Mouse (Mus musculus) cerebellum, adult 11-12 months (tissue): Measurements from ENCODE around the gene Cdc42ep2.

Source experiments
- DNase-seq: peaks from one replicate; pipeline ENCODE4 v3.0.0; 2022

Cdc42ep2 gene

GRCm38 (mm10) chr19:5940173-5940572 lies 15.6 kb upstream of the Cdc42ep2 start:
- DNase-seq, result peak; percentile 93

- DNase-seq, result peak; percentile 57
Observed at GRCm38 (mm10) chr19:5939715-5940114, 15.1 kb upstream of the Cdc42ep2 start.

GRCm38 (mm10) chr19:5938516-5938915 lies 13.9 kb upstream of the Cdc42ep2 start:
- DNase-seq, result no peak

GRCm38 (mm10) chr19:5937836-5938406 lies 13.3 kb upstream of the Cdc42ep2 start:
- DNase-seq, result no peak

GRCm38 (mm10) chr19:5937095-5937835 lies 12.6 kb upstream of the Cdc42ep2 start:
- peak; percentile 23 for DNase-seq

- no peak for DNase-seq
Observed at GRCm38 (mm10) chr19:5935691-5936090, 11.1 kb upstream of the Cdc42ep2 start.

- DNase-seq, result no peak
Observed at GRCm38 (mm10) chr19:5935266-5935665, 10.7 kb upstream of the Cdc42ep2 start.

GRCm38 (mm10) chr19:5929634-5930596 lies 5.3 kb upstream of the Cdc42ep2 start:
- DNase-seq, result no peak

GRCm38 (mm10) chr19:5928546-5928945 lies 3.9 kb upstream of the Cdc42ep2 start:
- DNase-seq, result no peak

GRCm38 (mm10) chr19:5928104-5928503 lies 3.5 kb upstream of the Cdc42ep2 start:
- no peak for DNase-seq

GRCm38 (mm10) chr19:5927532-5927931 lies 2.9 kb upstream of the Cdc42ep2 start:
- DNase-seq, result no peak

- no peak for DNase-seq
Observed at GRCm38 (mm10) chr19:5927026-5927425, 2.4 kb upstream of the Cdc42ep2 start.

GRCm38 (mm10) chr19:5925311-5925855 lies 767 bp upstream of the Cdc42ep2 start:
- no peak for DNase-seq

GRCm38 (mm10) chr19:5923990-5924712 lies 465 bp downstream of the Cdc42ep2 start:
- DNase-seq, result peak; percentile 81

- no peak for DNase-seq
Observed at GRCm38 (mm10) chr19:5922963-5923362, 1.7 kb downstream of the Cdc42ep2 start.

- no peak for DNase-seq
Observed at GRCm38 (mm10) chr19:5922119-5922942, 2.3 kb downstream of the Cdc42ep2 start.

GRCm38 (mm10) chr19:5921715-5922114 lies 2.9 kb downstream of the Cdc42ep2 start:
- no peak for DNase-seq

- no peak for DNase-seq
Observed at GRCm38 (mm10) chr19:5913007-5913719, 11.5 kb downstream of the Cdc42ep2 start, which contains the start of gene Dpf2. Gene Dpf2, minus strand, starts transcription at chr19:5913010.

GRCm38 (mm10) chr19:5912103-5913006 lies 12.3 kb downstream of the Cdc42ep2 start:
- peak; percentile 99 for DNase-seq
